Mouse (Mus musculus) layer of hippocampus, adult 9-10 months (tissue): ENCODE results near the gene Megf6.

Source experiments
- DNase-seq: peaks from one replicate; pipeline ENCODE4 v3.0.0; 2022; ENCODE audit warnings: low spot score

Megf6 gene

GRCm38 (mm10) chr4:154252537-154253255 lies 82.2 kb downstream of the Megf6 start:
- DNase-seq: peak; percentile 25

DNA sequence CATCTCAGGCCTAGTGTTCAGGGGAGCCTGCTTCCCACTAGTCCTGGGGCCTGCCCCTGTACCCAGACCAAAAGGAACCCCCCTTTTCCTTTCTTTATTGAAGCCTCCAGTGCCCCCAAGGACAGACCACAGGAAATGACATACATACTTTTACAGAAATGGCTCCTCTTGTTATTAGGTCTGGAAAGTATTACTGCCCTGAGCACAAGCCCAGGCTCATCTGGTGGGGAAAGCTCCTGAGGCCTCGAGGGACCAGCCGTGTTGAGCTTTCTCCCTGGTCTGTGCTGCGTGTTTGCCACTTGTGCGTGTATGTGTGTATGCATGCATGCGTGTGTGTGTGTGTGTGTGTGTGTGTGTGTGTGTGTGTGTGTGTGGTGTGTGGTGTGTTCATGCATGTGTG lies 90.2 kb downstream of the Megf6 start:
- no peak for DNase-seq

DNA sequence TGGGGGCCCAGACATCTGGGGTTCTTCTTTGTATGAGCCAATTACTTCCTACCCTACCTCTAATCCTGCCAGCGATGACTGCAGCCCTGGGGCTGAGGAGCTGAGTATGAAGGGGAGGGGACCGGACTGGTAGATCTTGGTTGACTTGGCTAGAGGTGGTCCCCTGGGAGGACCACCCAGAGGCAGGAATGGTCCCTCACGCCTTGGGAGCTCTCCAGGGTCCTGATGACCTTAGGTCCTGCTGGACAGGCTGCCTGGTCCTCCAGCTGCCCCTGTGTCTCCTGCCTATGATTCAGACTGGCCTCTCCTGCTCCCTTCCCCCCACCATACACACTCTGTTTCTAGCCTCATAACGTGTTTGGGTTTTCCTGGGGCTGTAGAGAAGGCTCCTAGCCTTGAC lies 91.5 kb downstream of the Megf6 start:
- no peak for DNase-seq

- DNase-seq: no peak
Observed at GRCm38 (mm10) chr4:154267511-154267910, 97.0 kb downstream of the Megf6 start.

DNA sequence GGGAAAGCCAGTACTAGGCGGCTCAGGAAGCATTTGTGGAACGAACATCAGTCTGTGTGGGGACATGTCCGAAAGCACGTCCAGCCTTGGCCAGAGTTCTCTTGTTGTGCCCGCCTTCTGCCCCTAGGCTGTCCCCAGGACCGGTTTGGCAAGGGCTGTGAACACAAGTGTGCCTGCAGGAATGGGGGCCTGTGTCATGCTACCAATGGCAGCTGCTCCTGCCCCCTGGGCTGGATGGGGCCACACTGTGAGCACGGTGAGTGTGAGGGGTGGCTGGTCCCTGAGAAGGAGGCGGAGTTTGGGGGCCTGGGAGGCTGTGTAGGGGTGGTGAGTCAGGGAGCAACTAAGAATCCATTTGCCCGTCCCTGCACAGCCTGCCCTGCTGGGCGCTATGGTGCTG lies 99.0 kb downstream of the Megf6 start:
- no peak for DNase-seq

- peak; percentile 47 for DNase-seq
Observed at GRCm38 (mm10) chr4:154273000-154273399, 102.5 kb downstream of the Megf6 start.

DNA sequence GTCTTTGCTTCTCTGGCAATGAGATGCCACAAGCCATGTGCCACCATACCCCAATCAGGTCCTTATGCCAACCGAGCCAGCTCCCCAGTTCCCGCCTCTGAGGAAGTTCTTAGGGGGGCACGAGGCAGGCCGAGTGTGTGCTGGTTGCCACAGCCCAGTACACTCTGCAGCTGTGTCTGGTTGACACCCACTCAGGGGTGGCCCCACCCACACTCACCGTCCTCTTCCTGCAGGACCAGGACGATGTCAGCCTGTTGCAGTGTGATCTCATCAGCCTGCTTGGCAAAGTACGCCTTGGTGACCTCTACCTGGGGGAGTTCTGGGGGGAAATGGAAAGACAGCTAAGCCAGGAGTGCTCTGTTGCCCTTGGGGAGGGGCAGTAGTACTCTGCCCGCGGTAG lies 109.0 kb downstream of the Megf6 start:
- no peak for DNase-seq

GRCm38 (mm10) chr4:154283671-154284070 lies 113.1 kb downstream of the Megf6 start:
- DNase-seq: no peak

- DNase-seq: no peak
Observed at GRCm38 (mm10) chr4:154293735-154294201, 123.2 kb downstream of the Megf6 start.

- DNase-seq: no peak
Observed at GRCm38 (mm10) chr4:154294262-154294731, 123.8 kb downstream of the Megf6 start.

- no peak for DNase-seq
Observed at GRCm38 (mm10) chr4:154297761-154298160, 127.2 kb downstream of the Megf6 start.

GRCm38 (mm10) chr4:154299541-154300271 lies 129.2 kb downstream of the Megf6 start:
- DNase-seq: no peak

DNA sequence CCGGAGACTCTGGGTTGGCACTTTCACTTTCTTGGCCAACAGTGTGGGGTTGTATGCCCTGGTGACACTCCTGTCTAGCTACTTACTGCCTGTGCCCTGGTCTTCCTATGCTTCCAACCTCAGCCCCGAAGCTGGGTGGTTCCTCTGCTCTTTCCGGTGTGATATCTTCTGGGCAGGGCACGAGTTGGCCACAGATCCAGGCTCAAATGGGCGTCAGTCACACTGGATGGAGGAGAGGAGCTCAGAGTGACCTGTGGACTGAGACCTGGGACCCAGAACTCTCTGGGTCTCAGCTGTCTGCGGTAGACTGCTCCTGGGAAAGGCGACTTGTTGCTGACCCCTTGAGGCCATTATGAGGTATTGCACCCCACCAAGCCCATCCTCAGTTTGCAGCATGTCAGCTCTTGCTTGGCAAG lies 130.9 kb downstream of the Megf6 start, which contains the start of gene Arhgef16:
Arhgef16 (minus strand) TSS at position 211 of the 416 bp plus-strand sequence.
- no peak for DNase-seq

DNA sequence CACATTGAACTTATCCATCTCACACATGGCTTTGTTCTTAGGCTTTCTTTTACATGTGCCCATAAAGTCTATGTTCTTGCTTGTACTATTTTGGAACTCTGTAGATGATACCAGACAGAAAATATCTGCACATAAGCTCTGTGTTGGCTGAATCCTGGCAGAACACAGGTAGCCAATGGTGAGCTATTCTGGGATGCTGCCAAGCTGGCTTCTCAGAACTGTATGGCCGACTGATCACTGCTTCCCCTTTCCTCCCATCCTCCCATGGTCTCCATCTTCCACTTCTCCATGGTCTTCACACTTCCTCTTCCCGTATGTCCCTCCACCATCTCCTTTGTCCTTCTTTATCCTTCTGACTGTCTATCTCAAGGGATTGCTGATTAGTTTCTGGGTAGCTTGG lies 138.6 kb downstream of the Megf6 start:
- DNase-seq: no peak

DNA sequence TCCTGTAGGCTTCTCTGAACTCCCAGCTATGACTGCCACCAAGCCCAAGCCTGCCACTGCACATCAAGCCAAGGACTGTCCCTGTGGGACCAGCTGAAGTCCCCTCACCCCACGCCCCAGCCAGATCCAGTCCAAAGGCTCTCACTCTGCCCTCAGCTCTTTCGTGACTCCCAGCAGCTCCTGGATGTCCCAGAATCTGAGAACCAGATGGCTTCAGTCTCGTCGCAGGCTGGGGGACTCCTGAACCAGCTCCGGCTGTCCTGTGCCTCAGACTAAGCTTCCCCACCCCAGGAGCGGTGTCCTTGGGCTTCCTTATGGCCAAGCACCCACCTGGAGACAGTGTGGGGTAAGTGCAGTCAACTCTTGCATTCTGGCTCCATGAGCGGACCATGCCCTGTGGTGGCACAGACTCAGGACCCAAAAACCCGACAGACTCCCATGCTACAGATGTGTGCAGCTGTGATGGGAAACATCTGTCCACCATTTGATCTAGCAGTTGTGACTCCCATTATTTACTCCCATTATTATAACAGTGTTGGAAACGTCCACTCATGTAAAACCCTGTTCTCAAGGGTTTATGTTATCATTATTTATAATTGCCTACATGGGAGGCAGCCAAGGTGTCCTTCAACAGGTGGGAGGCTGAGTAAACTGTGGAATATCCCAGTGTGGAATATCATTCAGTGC lies 140.2 kb downstream of the Megf6 start:
- DNase-seq: no peak

GRCm38 (mm10) chr4:154312143-154312812 lies 141.7 kb downstream of the Megf6 start:
- DNase-seq: no peak

GRCm38 (mm10) chr4:154312935-154313621 lies 142.5 kb downstream of the Megf6 start:
- no peak for DNase-seq

DNA sequence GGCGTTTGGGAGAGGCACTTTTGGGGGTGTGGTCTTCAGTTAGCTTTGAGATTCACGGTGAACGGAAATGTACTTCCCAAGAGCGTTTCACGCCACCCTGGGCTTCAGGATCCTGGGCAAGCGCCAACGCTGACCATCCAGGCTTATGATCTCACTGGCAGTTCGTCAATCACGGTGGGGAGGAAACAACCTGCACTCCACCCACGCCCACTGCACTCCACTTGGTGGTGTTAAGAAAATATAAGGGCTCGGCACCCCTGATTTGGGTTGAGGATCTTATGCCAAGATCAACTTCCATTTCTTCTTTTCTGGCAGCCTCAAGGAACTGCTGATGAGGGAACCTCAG lies 143.1 kb downstream of the Megf6 start:
- no peak for DNase-seq
